Mouse (Mus musculus) kidney, adult 11 months (tissue): ENCODE measurements at regions not wholly inside any gene's neighbourhood (a gene's known extent, or its start where the extent isn't known, plus 50 kb on each side); places are given as distances from the start of the nearest gene placed in this dataset.

Experiments used
- DNase-seq: peaks from one replicate; pipeline ENCODE4 v3.0.0; 2022

DNA sequence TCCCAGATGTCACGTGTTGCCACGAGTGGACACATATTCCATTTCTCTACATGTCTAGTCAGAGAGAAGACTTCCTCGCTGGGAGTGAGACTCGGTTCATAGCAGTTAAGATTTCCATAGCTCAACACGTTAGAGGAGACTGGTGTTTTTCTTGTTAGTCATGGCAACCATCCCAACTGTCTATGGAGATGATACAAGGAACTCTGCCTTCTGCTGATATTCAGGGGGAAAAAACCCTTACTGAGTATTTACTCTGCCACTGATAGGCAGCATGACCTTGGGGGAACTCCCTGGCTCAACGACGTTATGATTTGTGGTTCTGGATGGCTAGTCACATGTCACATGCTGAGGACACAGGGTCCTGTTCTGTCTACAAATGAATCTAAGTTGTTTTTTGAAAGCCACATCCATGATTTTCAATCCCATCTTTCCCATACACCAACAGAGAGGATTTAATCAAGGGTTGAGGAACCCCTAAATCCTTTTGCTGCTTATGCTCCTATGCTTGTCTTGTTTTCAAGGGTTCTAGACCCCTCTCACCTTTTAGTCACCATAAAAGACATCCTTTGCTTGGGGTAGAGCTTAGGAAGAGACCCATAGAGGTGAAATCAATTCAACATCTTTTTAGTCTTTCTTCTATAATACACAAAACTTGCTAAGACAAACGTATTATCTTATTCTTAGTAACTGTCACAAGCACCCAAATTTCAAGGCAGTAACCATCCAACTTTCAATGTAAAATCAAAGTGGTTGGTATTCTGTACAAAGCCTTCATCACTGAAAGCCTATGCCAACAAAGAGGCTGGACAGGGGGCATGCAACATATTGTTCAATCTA, 50.2 kb upstream of the Adtrp start:
- DNase-seq: no peak
